In genomic region chr12:46066896-46067295, GRCm38 (mm10) we compare ENCODE assay signal across 24 mouse cellular contexts.
DNase-seq lines count a peak whose midpoint lies in the region; ATAC-seq and TF ChIP-seq lines count a peak whose summit lies in the region.
"Had no signal": no experiment of that assay in that cellular context is flagged by ENCODE, and none has a peak within 500 bp of the region (broad histone marks: within the 10 kb centered on the region; RNA-seq: fewer than 3 reads in every experiment).

No protein-coding gene starts in this region.

- H3K4me3 ChIP-seq in forebrain, embryonic 16.5 days (replicated peaks; ENCODE audit: low read length): no peak overlapping the region
- no peak overlapping the region for H3K4me3 ChIP-seq in forebrain, embryonic 13.5 days
- H3K4me3 ChIP-seq: heart, adult 2 months; heart, embryonic 10.5 days; heart, embryonic 13.5 days had no signal

- no peaks in the 10 kb centered on the region for H3K9me3 ChIP-seq in forebrain, embryonic 16.5 days (ENCODE audit: control insufficient read depth, low read length)
- no peaks in the 10 kb centered on the region for H3K9me3 ChIP-seq in forebrain, embryonic 13.5 days (replicated peaks)
- H3K9me3 ChIP-seq: heart, embryonic 10.5 days; heart, embryonic 13.5 days had no signal

- peak; percentile 45 to 67 for DNase-seq in frontal cortex, adult 2 months (ENCODE audit: extremely low spot score in 1 of 2, low spot score in 1 of 2)
- no peak for DNase-seq in frontal cortex, postnatal 25 days (ENCODE audit: low spot score in 2 of 2)
- peak; percentile 18 for DNase-seq in brain, embryonic 14.5 days (ENCODE audit: low read depth)
- DNase-seq in kidney, adult 8-10 months: no peak
- DNase-seq: adrenal gland, adult 2 months; adrenal gland, postnatal 14 days; cerebellum, adult 18-20 months; cerebellum, adult 9-10 months; cerebellum, postnatal 14 days; gastrocnemius, postnatal 10 days; gastrocnemius, postnatal 36 days; heart, adult 2 months; heart, postnatal 14 days; heart, postnatal 4 days; kidney, adult 18-20 months had no signal

- no peak for TF ChIP-seq CTCF in brain, embryonic 14.5 days (IDR thresholded peaks at IDR 0.05; ENCODE audit: borderline replicate concordance, extremely low read depth, insufficient read depth, insufficient read length)

- no peaks in the 10 kb centered on the region for H3K36me3 ChIP-seq in forebrain, embryonic 16.5 days (ENCODE audit: control insufficient read depth, insufficient read depth)
- no peaks in the 10 kb centered on the region for H3K36me3 ChIP-seq in forebrain, embryonic 13.5 days (ENCODE audit: poor library complexity, severe bottlenecking)
- H3K36me3 ChIP-seq: heart, embryonic 10.5 days; heart, embryonic 13.5 days had no signal

- H3K4me2 ChIP-seq in forebrain, embryonic 16.5 days (ENCODE audit: low read length): no peak overlapping the region
- H3K4me2 ChIP-seq in forebrain, embryonic 13.5 days: no peak overlapping the region
- H3K4me2 ChIP-seq: heart, embryonic 13.5 days; hindbrain, embryonic 14.5 days had no signal

- peak; percentile 55; the same call in 1 of the 2 replicates for ATAC-seq in forebrain, embryonic 16.5 days
- ATAC-seq in forebrain, embryonic 13.5 days: no peak
- ATAC-seq: CD4-positive, CD25-positive, alpha-beta regulatory T cell, adult 4 months; hindbrain, postnatal 0 days; inflammation-experienced regulatory T-cells, adult 6 months; intestine, embryonic 16.5 days had no signal

- no peak overlapping the region for H3K9ac ChIP-seq in forebrain, embryonic 16.5 days (replicated peaks; ENCODE audit: low read depth, low read length)
- H3K9ac ChIP-seq in forebrain, embryonic 13.5 days: no peak overlapping the region
- H3K9ac ChIP-seq: heart, embryonic 13.5 days; hindbrain, embryonic 14.5 days had no signal

- H3K27me3 ChIP-seq in forebrain, embryonic 16.5 days (replicated peaks; ENCODE audit: control insufficient read depth, insufficient read depth, low read length): no peaks in the 10 kb centered on the region
- H3K27me3 ChIP-seq in forebrain, embryonic 13.5 days: no peaks in the 10 kb centered on the region
- H3K27me3 ChIP-seq: heart, embryonic 13.5 days had no signal

- no peak overlapping the region for H3K27ac ChIP-seq in forebrain, embryonic 16.5 days (ENCODE audit: low read length)
- H3K27ac ChIP-seq in forebrain, embryonic 13.5 days: no peak overlapping the region
- H3K27ac ChIP-seq: heart, adult 2 months; heart, embryonic 10.5 days; heart, embryonic 13.5 days; hindbrain, embryonic 14.5 days; hindbrain, postnatal 0 days had no signal

- TF ChIP-seq POLR2A in brain, embryonic 14.5 days (IDR thresholded peaks at IDR 0.05; ENCODE audit: borderline replicate concordance, extremely low read depth, insufficient read depth, insufficient read length, poor library complexity, severe bottlenecking): no peak

- H3K4me1 ChIP-seq in forebrain, embryonic 16.5 days (replicated peaks; ENCODE audit: control insufficient read depth, insufficient read depth, low read length): no peaks in the 10 kb centered on the region
- H3K4me1 ChIP-seq in forebrain, embryonic 13.5 days: no peaks in the 10 kb centered on the region
- H3K4me1 ChIP-seq: heart, embryonic 10.5 days; heart, embryonic 13.5 days had no signal

- 84% methylated on average over 2 of the region's 2 CpGs for WGBS in forebrain, embryonic 16.5 days
- 89% methylated on average over 2 of the region's 2 CpGs for WGBS in forebrain, embryonic 13.5 days

Comparison
In these comparisons a context has a peak if more than half of its experiments do, and no peak if none do; other contexts are left out.
1. DNase-seq: peak in frontal cortex, adult 2 months (2 of 2) and brain, embryonic 14.5 days (single experiment); none in frontal cortex, postnatal 25 days (0 of 2) and kidney, adult 8-10 months (0 of 2).